Comparison of ENCODE assay signal across 7 mouse cellular contexts in the genomic region with DNA sequence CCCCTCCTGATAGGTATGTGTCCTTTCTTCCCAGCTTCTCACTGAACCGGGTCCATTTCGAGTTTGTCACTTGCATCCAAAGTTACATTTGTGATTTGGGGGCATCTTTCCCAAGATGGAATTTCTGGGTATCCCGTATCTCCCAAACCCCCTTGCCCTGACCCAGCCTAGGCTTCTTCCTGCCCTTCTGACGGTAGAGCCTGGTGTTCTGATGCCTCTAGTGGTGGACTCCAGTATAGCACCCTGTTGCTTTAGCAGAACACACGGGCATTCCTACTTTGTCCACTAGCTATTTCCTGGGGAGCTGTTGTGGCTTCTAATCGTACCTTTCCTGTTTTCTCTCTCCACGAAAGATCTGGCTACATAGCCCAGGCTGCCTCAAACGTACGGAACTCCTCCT. TPM values are rescaled to one million over a fixed set of nuclear protein-coding genes. Genes with fewer than 3 reads are reported as not detected.
DNase-seq lines count a peak whose midpoint lies in the region; ATAC-seq and TF ChIP-seq lines count a peak whose summit lies in the region.

No protein-coding gene starts in this region.

- H3K9me3 ChIP-seq in embryonic facial prominence, embryonic 11.5 days (replicated peaks; ENCODE audit: control insufficient read depth, low read length), result no peaks in the 10 kb centered on the region
- H3K9me3 ChIP-seq in heart, embryonic 11.5 days (replicated peaks; ENCODE audit: control insufficient read depth, low read length), result no peaks in the 10 kb centered on the region

- H3K9ac ChIP-seq in embryonic facial prominence, embryonic 11.5 days (replicated peaks; ENCODE audit: low read length), result no peak overlapping the region
- H3K9ac ChIP-seq in heart, embryonic 11.5 days (ENCODE audit: low read depth, low read length), result no peak overlapping the region

- TF ChIP-seq CTCF in layer of hippocampus, adult 2 months (conservative IDR thresholded peaks at IDR 0.05), result peak; percentile 96

- no peaks in the 10 kb centered on the region for H3K27me3 ChIP-seq in embryonic facial prominence, embryonic 11.5 days (ENCODE audit: control insufficient read depth, insufficient read depth, low read length)
- H3K27me3 ChIP-seq in heart, embryonic 11.5 days (ENCODE audit: control insufficient read depth, insufficient read depth, low read length), result peaks cover 17% of the 10 kb centered on the region

- DNase-seq in MEL-GATA-1-ER (ENCODE audit: extremely low read depth, low read depth), result peak; percentile 41
- peak; percentile 64 to 75 for DNase-seq in adrenal gland, postnatal 36 days
- peak; percentile 89 for DNase-seq in embryonic facial prominence, embryonic 11.5 days (ENCODE audit: low spot score)
- peak; percentile 40 to 81 for DNase-seq in layer of hippocampus, adult 2 months (ENCODE audit: low spot score in 2 of 2)
- peak; percentile 77 for DNase-seq in lung, postnatal 25 days (ENCODE audit: low spot score)
- peak; percentile 77 for DNase-seq in right cerebral cortex, postnatal 14 days

- 17% methylated on average over 9 of the region's 9 CpGs for WGBS in embryonic facial prominence, embryonic 11.5 days
- 11% methylated on average over 9 of the region's 9 CpGs for WGBS in heart, embryonic 11.5 days (ENCODE audit: insufficient replicate concordance)

- H3K27ac ChIP-seq in embryonic facial prominence, embryonic 11.5 days (replicated peaks; ENCODE audit: low read depth, low read length), result no peak overlapping the region
- no peak overlapping the region for H3K27ac ChIP-seq in heart, embryonic 11.5 days (ENCODE audit: low read depth, low read length)
- H3K27ac ChIP-seq in layer of hippocampus, adult 2 months, result no peak overlapping the region

- no peaks in the 10 kb centered on the region for H3K4me1 ChIP-seq in embryonic facial prominence, embryonic 11.5 days (ENCODE audit: control insufficient read depth, insufficient read depth, low read length)
- H3K4me1 ChIP-seq in heart, embryonic 11.5 days (ENCODE audit: control insufficient read depth, insufficient read depth, low read length), result peaks cover 7% of the 10 kb centered on the region

- ATAC-seq in embryonic facial prominence, embryonic 11.5 days (replicated peaks; ENCODE audit: insufficient number of reproducible peaks, low FRiP score, low TSS enrichment, low read depth), result no peak
- no peak for ATAC-seq in heart, embryonic 11.5 days (replicated peaks; ENCODE audit: insufficient number of reproducible peaks, low FRiP score, low TSS enrichment)

- no peak overlapping the region for H3K4me2 ChIP-seq in embryonic facial prominence, embryonic 11.5 days (ENCODE audit: low read depth, low read length)
- peak overlapping the region; percentile 3; the same call in 1 of the 2 replicates for H3K4me2 ChIP-seq in heart, embryonic 11.5 days

- no peak overlapping the region for H3K4me3 ChIP-seq in embryonic facial prominence, embryonic 11.5 days (ENCODE audit: low read depth, low read length)
- H3K4me3 ChIP-seq in heart, embryonic 11.5 days (ENCODE audit: low read depth, low read length), result no peak overlapping the region
- no peak overlapping the region for H3K4me3 ChIP-seq in layer of hippocampus, adult 2 months

- no peaks in the 10 kb centered on the region for H3K36me3 ChIP-seq in embryonic facial prominence, embryonic 11.5 days (replicated peaks; ENCODE audit: control insufficient read depth, insufficient read depth, low read depth, low read length)
- no peaks in the 10 kb centered on the region for H3K36me3 ChIP-seq in heart, embryonic 11.5 days (ENCODE audit: control insufficient read depth, insufficient read depth, low read length)

RNA-seq across cellular contexts. Expression of gene Zfp831, which starts 32.3 kb away (rescaled TPM):
- under 1 TPM; 0.03 to 0.10 TPM for total RNA-seq in adrenal gland, postnatal 36 days (2021)
- polyA plus RNA-seq in embryonic facial prominence, embryonic 11.5 days (2014; fragmentation: Nextera tagmentation; extraction: Ambion mirVana), result 0.08 TPM in 1 of 2 replicates, not detected in the other
- not detected in 2 replicates for polyA plus RNA-seq in heart, embryonic 11.5 days (2014; fragmentation: Nextera tagmentation; extraction: Ambion mirVana)
- total RNA-seq in layer of hippocampus, adult 2 months (2021), result 10 to 100 TPM; 23.0 to 23.1 TPM

Comparison
In these comparisons a context has a peak if more than half of its experiments do, and no peak if none do; other contexts are left out.
1. RNA of gene Zfp831, which starts 32.3 kb away (total RNA-seq): 23.0 to 23.1 TPM in layer of hippocampus, adult 2 months; 0.03 to 0.10 TPM in adrenal gland, postnatal 36 days; every median in the first group is over 10 times any median in the second.
2. Peak in every context shown above with its lines, with median percentiles within 50 percentile points of each other: DNase-seq.